Mouse (Mus musculus) forebrain, embryonic 16.5 days (tissue): ENCODE measurements around the gene Tfpi2. TPM values are rescaled to one million over a fixed set of nuclear protein-coding genes. Genes with fewer than 3 reads are reported as not detected.

Experiments used
- ATAC-seq: fragments of 200-750 bp; cut with Nextera tagmentation; 2 replicates; pipeline ENCODE4 v1.8.0; 2017; ENCODE audit warnings: mild to moderate bottlenecking, moderate library complexity
- H3K27ac ChIP-seq: fragments of 300-500 bp; sonication (generic); 2 replicates; pipeline ENCODE4 v1.5.1; 2014; ENCODE audit warnings: low read length, control low read depth
- H3K27me3 ChIP-seq: fragments of 300-500 bp; sonication (generic); replicated peaks from 2 replicates; pipeline ENCODE4 v1.6.1; 2014; ENCODE audit warnings: low read length; ENCODE audit not compliant: control insufficient read depth, insufficient read depth
- H3K36me3 ChIP-seq: fragments of 300-500 bp; sonication (generic); 2 replicates; pipeline ENCODE4 v1.6.1; 2014; ENCODE audit not compliant: control insufficient read depth, insufficient read depth
- H3K4me1 ChIP-seq: fragments of 300-500 bp; sonication (generic); replicated peaks from 2 replicates; pipeline ENCODE4 v1.6.1; 2014; ENCODE audit warnings: low read length; ENCODE audit not compliant: control insufficient read depth, insufficient read depth
- H3K4me2 ChIP-seq: fragments of 300-500 bp; sonication (generic); 2 replicates; pipeline ENCODE4 v1.6.1; 2014; ENCODE audit warnings: mild to moderate bottlenecking, low read length, control low read depth
- H3K4me3 ChIP-seq: fragments of 300-500 bp; sonication (generic); replicated peaks from 2 replicates; pipeline ENCODE4 v1.5.1; 2014; ENCODE audit warnings: mild to moderate bottlenecking, low read length, control low read depth
- H3K9ac ChIP-seq: fragments of 300-500 bp; sonication (generic); replicated peaks from 2 replicates; pipeline ENCODE4 v1.6.1; 2014; ENCODE audit warnings: low read depth, low read length, control low read depth
- H3K9me3 ChIP-seq: fragments of 300-500 bp; sonication (generic); 2 replicates; pipeline ENCODE4 v1.6.1; 2016; ENCODE audit warnings: low read length; ENCODE audit not compliant: control insufficient read depth
- WGBS: fragments of 180-500 bp; shearing (Covaris S2); extraction: QIAGEN DNeasy Blood & Tissue Kit; methylation state at CpG from one replicate; pipeline ENCODE4 v1.1.7; 2014; 5-methylcytosine and 5-hydroxymethylcytosine counted together
- polyA plus RNA-seq: library from polyadenylated mRNA; unstranded; fragments of >200 nt; fragmentation: Nextera tagmentation; extraction: Ambion mirVana; gene quantifications from 2 replicates; pipeline ENCODE4 v1.2.1, GENCODE M21; 2015

Gene Tfpi2
- polyA plus RNA-seq, 1 experiment from 2014 or later = 0.46 TPM

DNA sequence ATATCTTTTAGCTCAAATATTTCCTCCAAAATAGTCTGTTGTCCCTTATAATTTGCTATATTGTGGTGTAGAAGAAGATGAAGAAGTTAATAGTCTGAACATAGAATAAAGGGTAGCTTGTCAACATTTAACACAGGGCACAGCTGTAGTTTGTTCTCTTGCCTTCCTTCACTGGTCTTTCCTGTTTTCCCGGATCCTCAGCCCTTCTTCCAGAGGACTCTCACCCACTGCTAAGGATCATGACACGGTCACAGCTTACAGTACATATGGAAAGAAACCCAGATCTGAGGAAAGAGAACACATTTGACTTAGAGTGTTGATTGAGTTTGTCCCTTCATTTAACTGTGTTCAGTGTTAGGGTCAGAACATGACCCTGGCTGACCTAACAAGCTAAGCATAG is 53.7 kb downstream of the Tfpi2 start:
- Histone ChIP-seq H3K27ac (no peak overlapping the region), H3K9ac (no peak overlapping the region), H3K4me2 (no peak overlapping the region), H3K36me3 (no peaks in the 10 kb centered on the region), H3K4me1 (no peaks in the 10 kb centered on the region), H3K4me3 (no peak overlapping the region), H3K9me3 (no peaks in the 10 kb centered on the region), H3K27me3 (no peaks in the 10 kb centered on the region)
- 75% methylated on average over 2 of the region's 2 CpGs for WGBS
- ATAC-seq = no peak

GRCm38 (mm10) chr6:3926140-3926539 is 62.6 kb downstream of the Tfpi2 start:
- no peak for ATAC-seq
- H3K4me2 ChIP-seq = no peak overlapping the region
- no peak overlapping the region for H3K4me3 ChIP-seq
- no peak overlapping the region for H3K9ac ChIP-seq
- H3K36me3 ChIP-seq = no peaks in the 10 kb centered on the region
- H3K27me3 ChIP-seq = no peaks in the 10 kb centered on the region
- 74% methylated on average over 4 of the region's 4 CpGs for WGBS
- H3K9me3 ChIP-seq = no peaks in the 10 kb centered on the region
- no peak overlapping the region for H3K27ac ChIP-seq
- H3K4me1 ChIP-seq = no peaks in the 10 kb centered on the region

DNA sequence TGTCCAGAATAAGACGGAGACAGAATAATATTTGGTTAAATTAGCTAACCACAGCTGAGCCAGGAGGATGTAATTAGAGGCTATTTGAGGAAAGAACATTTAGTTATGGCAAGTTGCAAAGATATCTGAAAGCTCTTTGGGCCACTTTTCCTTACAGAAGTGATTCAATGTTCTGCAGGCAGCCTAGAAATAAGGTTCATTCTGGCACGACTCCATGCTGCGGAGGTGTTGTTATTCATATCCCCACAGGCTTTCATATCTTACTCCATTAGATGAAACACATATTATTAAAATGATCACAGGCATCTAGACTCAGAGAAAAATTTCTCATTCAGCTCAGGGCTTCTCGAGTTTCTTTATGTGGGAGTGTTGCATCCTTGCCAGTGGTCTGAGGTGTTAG is 65.8 kb downstream of the Tfpi2 start:
- Histone ChIP-seq H3K9me3 (no peaks in the 10 kb centered on the region), H3K4me2 (no peak overlapping the region), H3K27ac (no peak overlapping the region), H3K9ac (no peak overlapping the region), H3K27me3 (no peaks in the 10 kb centered on the region), H3K36me3 (no peaks in the 10 kb centered on the region), H3K4me1 (no peaks in the 10 kb centered on the region), H3K4me3 (no peak overlapping the region)
- no peak for ATAC-seq
- WGBS = 76% methylated on average over 4 of the region's 4 CpGs

GRCm38 (mm10) chr6:3916015-3916414 is 72.7 kb downstream of the Tfpi2 start:
- no peaks in the 10 kb centered on the region for H3K9me3 ChIP-seq
- no peaks in the 10 kb centered on the region for H3K27me3 ChIP-seq
- no peak overlapping the region for H3K4me2 ChIP-seq
- H3K4me1 ChIP-seq = no peaks in the 10 kb centered on the region
- no peak for ATAC-seq
- H3K36me3 ChIP-seq = no peaks in the 10 kb centered on the region
- WGBS = 79% methylated on average over 7 of the region's 7 CpGs
- H3K9ac ChIP-seq = no peak overlapping the region
- H3K4me3 ChIP-seq = no peak overlapping the region
- no peak overlapping the region for H3K27ac ChIP-seq

Other genes starting within 250 kb of the Tfpi2 start
- 1.0 and 3.3 TPM in 2 replicates for gene Calcr, start 224.2 kb downstream of the Tfpi2 start, polyA plus RNA-seq
- not detected in 2 replicates for gene Gngt1, start 4.9 kb upstream of the Tfpi2 start, polyA plus RNA-seq
- gene Gng11, start 15.0 kb upstream of the Tfpi2 start, polyA plus RNA-seq = 18.4 and 23.7 TPM in 2 replicates
- gene Bet1, start 98.1 kb upstream of the Tfpi2 start, polyA plus RNA-seq = 31.5 and 36.7 TPM in 2 replicates